Mouse (Mus musculus) cortical plate, adult 2 months (tissue): ENCODE measurements around the gene Tmem220.

Experiments
- CTCF ChIP-seq: fragments of 200-500 bp; IDR thresholded peaks from 2 replicates; pipeline ENCODE4 v1.5.1; 2011; ENCODE audit warnings: mild to moderate bottlenecking, control low read depth, low read length; ENCODE audit not compliant: insufficient read depth; ENCODE audit errors: extremely low read depth
- POLR2A ChIP-seq: fragments of 200-500 bp; IDR thresholded peaks from 2 replicates; pipeline ENCODE4 v1.6.1; 2011; ENCODE audit warnings: mild to moderate bottlenecking, low read length, control low read depth; ENCODE audit not compliant: insufficient read depth; ENCODE audit errors: extremely low read depth

DNA sequence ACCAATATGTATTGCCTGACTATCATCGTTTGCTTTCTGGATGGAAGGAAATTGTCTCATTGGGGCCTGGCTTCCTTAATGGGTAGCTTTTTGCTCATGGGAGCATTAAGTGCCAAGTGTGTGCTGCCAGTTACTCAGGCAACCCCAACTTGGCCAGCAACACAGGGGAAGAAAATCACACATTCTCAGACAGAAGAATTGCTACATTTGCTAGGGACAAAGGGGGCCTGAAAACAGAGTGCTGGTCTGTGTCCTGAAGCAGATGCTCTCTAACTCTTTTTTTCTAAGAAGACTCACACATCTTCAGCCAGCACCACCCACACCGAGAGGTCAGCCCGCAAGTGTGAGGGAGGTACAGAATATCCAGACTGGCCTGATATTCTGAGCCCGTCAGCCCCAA lies 24.3 kb upstream of the Tmem220 start:
- TF ChIP-seq CTCF (no peak), POLR2A (no peak)
